Mouse (Mus musculus): ENCODE results near the gene Sbno2.

DNA sequence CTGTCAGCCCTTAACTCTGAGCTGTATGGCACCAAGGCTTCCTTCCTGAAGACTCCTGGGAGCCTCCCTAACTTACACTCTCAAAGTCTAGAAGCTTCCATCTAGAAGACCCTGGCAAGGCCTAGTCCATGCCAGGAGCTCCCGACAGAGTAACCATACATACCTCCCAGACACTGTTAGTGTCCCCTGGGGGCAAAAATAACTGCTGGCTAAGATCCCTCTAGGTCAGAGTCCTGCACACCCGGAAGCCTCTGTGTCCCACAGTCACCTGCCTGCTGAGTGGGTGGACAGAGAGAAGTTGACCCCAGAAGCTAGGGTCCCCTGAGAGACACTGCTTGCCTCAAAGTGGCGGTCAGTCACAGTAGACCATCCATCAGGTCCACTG lies 33.9 kb downstream of the Sbno2 start:
- TF ChIP-seq CTCF (IDR thresholded peaks at IDR 0.05) (no peak), POLR2A (IDR thresholded peaks at IDR 0.05; ENCODE audit: insufficient read depth, low read depth, low read length) (no peak)
